Mouse (Mus musculus) forebrain, postnatal 0 days (tissue): Measurements from ENCODE around the gene Matk. TPM values are rescaled to one million over a fixed set of nuclear protein-coding genes. Genes with fewer than 3 reads are reported as not detected.

Experiments used
- ATAC-seq: fragments of 200-750 bp; cut with Nextera tagmentation; 2 replicates; pipeline ENCODE4 v1.8.0; 2017; ENCODE audit warnings: mild to moderate bottlenecking, moderate library complexity
- DNase-seq: peaks from one replicate; pipeline ENCODE4 v3.0.0-alpha.2; 2015
- H3K27ac ChIP-seq: fragments of 300-500 bp; sonication (generic); 2 replicates; pipeline ENCODE4 v1.5.1; 2014; ENCODE audit warnings: low read depth, mild to moderate bottlenecking, antibody characterized with exemption, low read length, moderate library complexity, mixed read lengths
- H3K27me3 ChIP-seq: fragments of 300-500 bp; sonication (generic); 2 replicates; pipeline ENCODE4 v1.6.1; 2014; ENCODE audit warnings: mild to moderate bottlenecking, low read length, mixed read lengths; ENCODE audit not compliant: insufficient read depth
- H3K36me3 ChIP-seq: fragments of 300-500 bp; sonication (generic); 2 replicates; pipeline ENCODE4 v1.6.1; 2014; ENCODE audit warnings: mild to moderate bottlenecking, moderate library complexity; ENCODE audit not compliant: insufficient read depth
- H3K4me1 ChIP-seq: fragments of 300-500 bp; sonication (generic); 2 replicates; pipeline ENCODE4 v1.6.1; 2014; ENCODE audit warnings: antibody characterized with exemption; ENCODE audit not compliant: insufficient read depth
- H3K4me2 ChIP-seq: fragments of 300-500 bp; sonication (generic); 2 replicates; pipeline ENCODE4 v1.6.1; 2014; ENCODE audit warnings: low read depth, mild to moderate bottlenecking, moderate library complexity
- H3K4me3 ChIP-seq: fragments of 300-500 bp; sonication (generic); 2 replicates; pipeline ENCODE4 v1.5.1; 2014; ENCODE audit warnings: low read depth, low read length, mixed read lengths
- H3K9ac ChIP-seq: fragments of 300-500 bp; sonication (generic); 2 replicates; pipeline ENCODE4 v1.6.1; 2014; ENCODE audit warnings: mild to moderate bottlenecking
- H3K9me3 ChIP-seq: fragments of 300-500 bp; sonication (generic); 2 replicates; pipeline ENCODE4 v1.6.1; 2016; ENCODE audit warnings: low read length
- CTCF ChIP-seq: sonication (generic); IDR thresholded peaks from 2 replicates; pipeline ENCODE4 v1.5.1; 2016; ENCODE audit warnings: antibody characterized with exemption, control low read depth, low read depth
- WGBS: fragments of 180-500 bp; shearing (Covaris S2); extraction: QIAGEN DNeasy Blood & Tissue Kit; methylation state at CpG from one replicate; pipeline ENCODE4 v1.1.7; 2014; 5-methylcytosine and 5-hydroxymethylcytosine counted together
- polyA plus RNA-seq: library from polyadenylated mRNA; unstranded; fragments of >200 nt; fragmentation: Nextera tagmentation; extraction: Ambion mirVana; gene quantifications from 2 replicates; pipeline ENCODE4 v1.2.1, GENCODE M21; 2015
- total RNA-seq: library from RNA; depleted of rRNA; stranded (reverse); fragments of >200 nt; gene quantifications from 2 replicates; pipeline ENCODE4 v1.2.3, GENCODE M21; 2014

Matk gene
- total and polyA plus RNA-seq, 2 experiments from 2014 or later, result 79.4 to 87.3 TPM

DNA sequence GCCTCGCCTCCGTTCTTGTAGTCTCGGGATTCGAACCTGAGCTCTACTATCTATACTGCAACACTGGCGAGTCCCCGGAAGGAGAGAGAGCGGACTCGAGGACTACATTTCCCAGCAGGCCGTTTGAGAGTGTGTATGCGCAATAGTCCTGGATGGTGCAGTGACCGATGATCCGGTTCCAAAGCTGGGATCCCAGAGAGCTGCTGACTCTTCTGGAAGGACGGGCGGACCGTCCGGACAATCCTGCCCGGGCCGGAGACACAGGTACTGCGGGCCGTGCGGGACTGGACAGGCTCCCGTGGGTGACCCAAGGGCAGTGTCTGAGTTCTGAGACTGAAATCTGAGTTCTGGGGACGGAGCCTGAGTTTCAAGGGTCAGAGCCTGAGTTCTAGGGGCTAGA is 15.3 kb downstream of the Matk start:
- Histone ChIP-seq H3K36me3 (peaks cover 41% of the 10 kb centered on the region), H3K4me1 (0 out of 2 replicates have a peak, but pooled peaks cover 4% of the 10 kb centered on the region), H3K9ac (peak overlapping the region; percentile 63), H3K27me3 (no peaks in the 10 kb centered on the region), H3K4me3 (peak overlapping the region; percentile 54), H3K9me3 (no peaks in the 10 kb centered on the region), H3K27ac (no peak overlapping the region), H3K4me2 (peak overlapping the region; percentile 75)
- WGBS, result 4% methylated on average over 23 of the region's 23 CpGs
- TF ChIP-seq CTCF, result no peak
- peak; percentile 61 for ATAC-seq
- peak; percentile 85 for DNase-seq

DNA sequence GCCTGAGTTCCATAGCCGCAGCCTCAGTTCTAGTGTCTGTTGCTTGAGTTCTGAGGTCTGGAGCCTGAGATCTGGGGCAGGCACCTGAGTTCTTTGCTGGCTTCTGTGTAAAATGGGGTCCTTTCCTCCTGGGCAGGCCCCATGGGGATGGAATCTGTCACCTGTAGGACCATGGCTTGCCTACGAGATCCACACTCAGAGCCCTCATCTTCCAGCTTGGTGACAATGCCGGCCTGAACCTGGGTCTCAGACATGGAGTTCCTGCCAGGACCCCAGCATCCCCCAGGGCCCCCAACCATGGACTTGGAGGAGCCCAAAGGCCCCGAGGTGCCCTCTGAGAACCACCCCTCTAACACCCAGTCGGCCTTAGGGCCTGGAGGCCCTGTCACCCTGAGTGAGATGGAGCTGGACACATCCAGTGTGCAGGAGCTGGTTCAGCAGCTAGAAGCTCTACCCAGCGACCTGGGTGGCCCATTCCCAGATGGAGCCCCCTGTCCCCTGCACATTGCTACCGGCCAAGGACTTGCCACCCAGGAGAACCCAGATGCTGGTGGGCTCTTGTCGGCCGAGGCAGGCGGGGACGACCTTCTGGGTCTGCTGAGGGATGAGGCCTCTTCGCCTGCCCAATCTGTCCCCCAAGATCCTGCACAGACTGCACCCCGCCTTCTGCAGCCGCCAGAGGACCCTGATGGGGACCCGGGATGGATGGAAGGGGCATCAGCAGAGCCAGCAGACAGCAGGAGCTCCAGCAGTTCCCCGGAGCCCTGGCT is 16.1 kb downstream of the Matk start:
- no peak for TF ChIP-seq CTCF
- no peak for DNase-seq
- no peaks in the 10 kb centered on the region for H3K9me3 ChIP-seq
- H3K4me2 ChIP-seq, result peak overlapping the region; percentile 75
- 0 out of 2 replicates have a peak, but pooled peaks cover 4% of the 10 kb centered on the region for H3K4me1 ChIP-seq
- no peak for ATAC-seq
- H3K27me3 ChIP-seq, result no peaks in the 10 kb centered on the region
- H3K36me3 ChIP-seq, result peaks cover 40% of the 10 kb centered on the region
- WGBS, result 79% methylated on average over 16 of the region's 16 CpGs
- no peak overlapping the region for H3K27ac ChIP-seq
- H3K4me3 ChIP-seq, result peak overlapping the region; percentile 54
- peak overlapping the region; percentile 63 for H3K9ac ChIP-seq

DNA sequence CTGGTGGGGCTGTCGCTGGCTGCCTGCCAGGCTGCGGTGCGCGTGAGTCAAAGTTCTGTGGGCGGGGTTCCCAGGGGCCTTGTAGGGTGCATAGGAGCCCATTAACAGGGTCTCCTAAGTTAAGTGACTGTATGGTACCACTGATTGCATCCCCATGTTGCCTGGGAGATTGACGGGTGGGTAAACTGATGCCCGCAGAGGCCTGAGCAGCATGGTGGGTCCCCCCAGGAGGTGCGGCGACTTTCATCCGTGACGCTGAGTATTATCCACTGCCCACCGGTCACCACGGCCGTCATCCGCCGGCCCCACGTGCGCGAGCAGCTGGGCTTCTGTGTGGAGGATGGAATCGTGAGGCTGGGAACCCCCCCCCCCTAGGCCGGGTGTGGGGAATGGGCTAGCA is 19.6 kb downstream of the Matk start:
- no peak for TF ChIP-seq CTCF
- Histone ChIP-seq H3K4me1 (0 out of 2 replicates have a peak, but pooled peaks cover 4% of the 10 kb centered on the region), H3K36me3 (peaks cover 32% of the 10 kb centered on the region), H3K27ac (no peak overlapping the region), H3K9me3 (no peaks in the 10 kb centered on the region), H3K9ac (no peak overlapping the region), H3K27me3 (no peaks in the 10 kb centered on the region), H3K4me2 (no peak overlapping the region), H3K4me3 (no peak overlapping the region)
- ATAC-seq, result no peak
- WGBS, result 92% methylated on average over 20 of the region's 21 CpGs
- DNase-seq, result no peak

DNA sequence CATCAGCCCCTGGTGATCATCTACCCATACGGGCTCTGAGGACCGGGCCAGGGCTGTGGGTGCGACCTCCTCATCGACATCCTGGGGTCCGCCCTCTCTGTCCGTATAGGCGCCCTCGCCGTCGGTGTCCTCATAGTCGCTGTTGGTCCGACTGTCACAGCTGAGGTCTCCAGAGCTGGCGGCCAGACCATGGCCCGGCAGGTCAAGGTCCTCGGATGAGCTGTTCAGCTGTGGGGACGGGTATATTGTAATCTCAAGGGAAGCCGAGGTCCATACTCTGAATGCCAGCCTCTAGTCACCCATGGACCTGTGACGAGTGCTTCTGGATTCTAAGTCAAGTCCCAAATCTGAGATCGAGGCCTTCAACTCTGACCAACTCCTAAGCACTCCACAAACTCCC is 21.1 kb downstream of the Matk start:
- H3K36me3 ChIP-seq, result peaks cover 32% of the 10 kb centered on the region
- DNase-seq (no peak), ATAC-seq (no peak)
- H3K27me3 ChIP-seq, result no peaks in the 10 kb centered on the region
- no peak for TF ChIP-seq CTCF
- no peak overlapping the region for H3K4me2 ChIP-seq
- WGBS, result 95% methylated on average over 19 of the region's 19 CpGs
- no peak overlapping the region for H3K4me3 ChIP-seq
- H3K27ac ChIP-seq, result no peak overlapping the region
- H3K9ac ChIP-seq, result no peak overlapping the region
- 0 out of 2 replicates have a peak, but pooled peaks cover under 1% of the 10 kb centered on the region for H3K4me1 ChIP-seq
- no peaks in the 10 kb centered on the region for H3K9me3 ChIP-seq

DNA sequence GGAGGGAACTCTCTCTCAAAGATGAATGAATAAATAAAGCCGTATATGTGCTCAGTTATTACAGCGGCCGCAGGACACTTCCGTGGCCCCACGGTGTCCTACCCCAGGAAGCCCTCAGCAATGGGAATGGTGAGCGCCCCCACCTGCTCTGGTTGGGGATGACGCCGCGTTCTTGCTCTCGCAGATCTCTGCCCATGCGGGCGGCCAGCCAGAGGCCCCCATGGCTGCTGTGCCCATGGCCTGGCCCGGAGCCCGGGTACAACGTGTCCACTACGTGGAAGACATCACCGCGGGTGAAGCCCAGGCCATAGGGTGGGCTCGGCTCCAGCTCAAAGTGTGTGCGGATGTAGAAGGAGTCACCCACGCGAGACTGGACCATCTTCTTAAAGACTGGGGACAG is 24.9 kb downstream of the Matk start:
- ATAC-seq (no peak), DNase-seq (no peak)
- Histone ChIP-seq H3K27ac (no peak overlapping the region), H3K36me3 (peaks cover 12% of the 10 kb centered on the region), H3K4me3 (no peak overlapping the region), H3K27me3 (no peaks in the 10 kb centered on the region), H3K9me3 (no peaks in the 10 kb centered on the region), H3K4me1 (no peaks in the 10 kb centered on the region), H3K4me2 (no peak overlapping the region), H3K9ac (no peak overlapping the region)
- TF ChIP-seq CTCF, result no peak
- 85% methylated on average over 22 of the region's 22 CpGs for WGBS

DNA sequence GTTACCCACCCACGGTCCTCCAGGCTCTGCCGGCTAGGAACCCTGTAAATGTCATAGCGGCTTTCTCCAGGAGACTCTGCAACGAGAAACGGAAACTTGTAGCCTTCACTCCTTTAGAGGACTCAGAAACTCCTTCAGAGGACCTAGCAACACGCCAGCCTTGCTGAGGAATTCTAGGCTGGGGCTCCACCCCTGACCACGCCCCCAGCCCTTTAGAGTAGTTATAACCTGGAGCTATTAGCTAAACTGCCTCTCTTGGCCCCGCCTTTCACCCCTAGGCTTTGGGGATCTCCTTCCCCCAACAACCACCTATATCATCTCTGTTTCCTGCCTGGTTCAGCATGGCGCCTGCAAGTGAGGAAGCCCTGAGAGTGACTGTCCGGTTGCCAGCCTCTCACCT is 26.8 kb downstream of the Matk start:
- Histone ChIP-seq H3K4me3 (no peak overlapping the region), H3K27me3 (no peaks in the 10 kb centered on the region), H3K36me3 (no peaks in the 10 kb centered on the region), H3K9me3 (no peaks in the 10 kb centered on the region), H3K27ac (no peak overlapping the region), H3K9ac (no peak overlapping the region), H3K4me2 (no peak overlapping the region), H3K4me1 (no peaks in the 10 kb centered on the region)
- DNase-seq (no peak), ATAC-seq (no peak)
- WGBS, result 52% methylated on average over 10 of the region's 10 CpGs
- no peak for TF ChIP-seq CTCF

DNA sequence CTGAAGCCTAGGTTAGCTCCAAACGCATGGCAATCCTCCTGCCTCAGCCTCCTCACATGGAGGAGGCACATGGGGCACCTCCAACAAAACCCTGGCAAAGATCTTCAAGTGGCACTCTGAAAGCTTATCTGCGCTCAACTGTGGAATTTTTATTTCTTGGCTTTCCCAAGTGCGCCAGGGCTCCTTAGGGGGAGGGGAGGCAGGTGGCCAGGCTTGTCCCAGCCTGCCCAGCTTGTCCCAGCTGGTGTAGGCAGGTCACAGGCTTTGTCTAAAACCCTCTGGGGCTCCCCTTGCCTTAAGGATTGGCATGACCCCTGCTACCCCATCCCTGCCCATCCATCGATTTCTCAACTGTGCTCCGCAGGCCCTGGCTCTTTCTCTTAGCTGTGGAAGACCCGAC is 31.5 kb downstream of the Matk start:
- WGBS, result 67% methylated on average over 6 of the region's 6 CpGs
- Histone ChIP-seq H3K9me3 (no peaks in the 10 kb centered on the region), H3K27ac (no peak overlapping the region), H3K4me1 (no peaks in the 10 kb centered on the region), H3K4me2 (no peak overlapping the region), H3K36me3 (no peaks in the 10 kb centered on the region), H3K9ac (no peak overlapping the region), H3K4me3 (no peak overlapping the region), H3K27me3 (no peaks in the 10 kb centered on the region)
- DNase-seq (no peak), ATAC-seq (no peak)
- no peak for TF ChIP-seq CTCF
